Mouse (Mus musculus) MEL (cell line): Measurements from ENCODE around the gene Ptbp1.
A peak's percentile ranks its signal among the peaks of the same experiment; 100 is the strongest.

Experiments
- CTCF ChIP-seq, 3 experiments: IDR thresholded peaks in 2 of 3; conservative IDR thresholded peaks in 1 of 3; 2 replicates each; pipeline ENCODE4 v1.5.1; 2011 to 2012; ENCODE audit warnings: low read length in 3 of 3, low read depth in 2 of 3, mild to moderate bottlenecking in 2 of 3, improper control_type of control experiment in 1 of 3, inconsistent platforms in 1 of 3, mixed read lengths in 1 of 3, moderate library complexity in 1 of 3; ENCODE audit not compliant: control insufficient read depth in 1 of 3, insufficient read depth in 1 of 3, poor library complexity in 1 of 3, severe bottlenecking in 1 of 3
- EP300 ChIP-seq, 2 experiments: IDR thresholded peaks; 2 replicates each; pipeline ENCODE4 v1.6.1; 2011; ENCODE audit warnings: improper control_type of control experiment in 2 of 2, low read length in 2 of 2, low read depth in 1 of 2, mild to moderate bottlenecking in 1 of 2
- GATA1 ChIP-seq: IDR thresholded peaks from 2 replicates; pipeline ENCODE4 v1.6.1; 2011; ENCODE audit warnings: low read depth, low read length, improper control_type of control experiment
- JUND ChIP-seq: IDR thresholded peaks from 2 replicates; pipeline ENCODE4 v1.6.1; 2011; ENCODE audit warnings: low read depth, mild to moderate bottlenecking, improper control_type of control experiment, low read length
- KAT2A ChIP-seq: conservative IDR thresholded peaks from 2 replicates; pipeline ENCODE4 v1.6.1; 2012; ENCODE audit warnings: low read depth, low read length, improper control_type of control experiment, inconsistent platforms
- MAX ChIP-seq: IDR thresholded peaks from 2 replicates; pipeline ENCODE4 v1.6.1; 2011; ENCODE audit warnings: low read length, improper control_type of control experiment
- POLR2A ChIP-seq, 2 experiments: IDR thresholded peaks; 2 replicates each; pipeline ENCODE4 v1.6.1; 2011 to 2012; ENCODE audit warnings: low read length in 2 of 2, mild to moderate bottlenecking in 2 of 2, control low read depth in 1 of 2, improper control_type of control experiment in 1 of 2, low read depth in 1 of 2, moderate library complexity in 1 of 2; ENCODE audit not compliant: control insufficient read depth in 1 of 2, insufficient read depth in 1 of 2, poor library complexity in 1 of 2
- TAL1 ChIP-seq: IDR thresholded peaks from 2 replicates; pipeline ENCODE4 v1.6.1; 2012; ENCODE audit warnings: mild to moderate bottlenecking, inconsistent platforms, low read length, moderate library complexity, mixed read lengths
- ZKSCAN1 ChIP-seq: IDR thresholded peaks from 2 replicates; pipeline ENCODE4 v1.6.1; 2012; ENCODE audit warnings: low read depth, mild to moderate bottlenecking, inconsistent platforms, low read length, improper control_type of control experiment, moderate library complexity

DNA sequence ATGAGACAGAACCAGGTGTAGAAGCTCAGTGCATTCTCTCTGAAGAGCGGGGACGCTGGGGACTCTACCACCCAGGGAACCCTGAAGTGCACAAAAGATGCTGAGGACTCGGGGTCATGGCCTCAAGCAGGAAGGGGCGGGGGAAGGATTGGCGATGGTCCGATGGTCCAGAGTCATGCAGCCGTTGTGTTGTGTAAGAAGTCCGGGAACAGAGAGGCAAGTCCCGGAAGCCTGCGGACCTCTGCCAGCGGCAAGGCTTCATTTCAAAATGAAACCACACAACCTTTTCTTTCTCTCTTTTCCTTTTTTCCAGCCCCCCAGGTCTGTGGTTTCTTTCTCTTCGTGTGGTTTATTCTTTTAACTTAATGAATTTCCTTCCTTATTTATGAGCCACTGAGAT is 23.5 kb downstream of the Ptbp1 start:
- TF ChIP-seq KAT2A: no peak
- TF ChIP-seq CTCF (IDR thresholded peaks at IDR 0.05 in 2 of 3, conservative IDR thresholded peaks at IDR 0.05 in 1 of 3; ENCODE audit: control insufficient read depth in 1 of 3, insufficient read depth in 1 of 3, low read depth in 2 of 3, low read length in 3 of 3, poor library complexity in 1 of 3, severe bottlenecking in 1 of 3): no peak
- TF ChIP-seq MAX: no peak
- TF ChIP-seq JUND: no peak
- TF ChIP-seq POLR2A (IDR thresholded peaks at IDR 0.05; ENCODE audit: control insufficient read depth in 1 of 2, insufficient read depth in 1 of 2, low read depth in 1 of 2, low read length in 2 of 2, poor library complexity in 1 of 2): no peak
- no peak for TF ChIP-seq ZKSCAN1
- TF ChIP-seq GATA1: no peak
- no peak for TF ChIP-seq TAL1
- 0 out of 4 replicates have a peak, but pooled peaks of 1 of the 2 experiments have one; percentile 9 for TF ChIP-seq EP300 (IDR thresholded peaks at IDR 0.05; ENCODE audit: low read depth in 1 of 2, low read length in 2 of 2)
